Mouse (Mus musculus): ENCODE measurements around the gene Mxi1.
"Not testable (repeated sequence)": the region's sequence is repeated elsewhere in the genome, so short reads cannot be mapped to it uniquely, and the experiment has no call there.

Mxi1 gene

DNA sequence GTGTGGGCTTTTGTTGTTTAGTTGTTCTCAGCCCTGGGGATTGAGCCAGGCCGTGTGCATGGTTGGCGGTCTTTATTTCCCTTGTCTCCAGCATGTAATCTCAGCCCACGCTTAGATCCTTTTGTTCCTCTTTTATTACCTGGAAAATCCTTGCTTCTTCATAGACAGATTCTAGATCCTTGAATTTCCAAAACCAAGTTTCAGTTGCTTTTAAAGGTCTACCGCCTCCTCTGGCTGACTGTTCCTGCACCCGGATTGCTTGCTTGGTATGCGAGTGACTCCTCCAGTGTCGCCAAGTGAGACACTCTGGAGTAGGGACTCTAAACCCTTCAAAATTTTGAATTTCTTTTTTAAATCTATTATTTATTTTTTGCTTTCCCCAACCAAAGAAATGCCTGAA is 56.6 kb downstream of the Mxi1 start:
- no peak for DNase-seq

DNA sequence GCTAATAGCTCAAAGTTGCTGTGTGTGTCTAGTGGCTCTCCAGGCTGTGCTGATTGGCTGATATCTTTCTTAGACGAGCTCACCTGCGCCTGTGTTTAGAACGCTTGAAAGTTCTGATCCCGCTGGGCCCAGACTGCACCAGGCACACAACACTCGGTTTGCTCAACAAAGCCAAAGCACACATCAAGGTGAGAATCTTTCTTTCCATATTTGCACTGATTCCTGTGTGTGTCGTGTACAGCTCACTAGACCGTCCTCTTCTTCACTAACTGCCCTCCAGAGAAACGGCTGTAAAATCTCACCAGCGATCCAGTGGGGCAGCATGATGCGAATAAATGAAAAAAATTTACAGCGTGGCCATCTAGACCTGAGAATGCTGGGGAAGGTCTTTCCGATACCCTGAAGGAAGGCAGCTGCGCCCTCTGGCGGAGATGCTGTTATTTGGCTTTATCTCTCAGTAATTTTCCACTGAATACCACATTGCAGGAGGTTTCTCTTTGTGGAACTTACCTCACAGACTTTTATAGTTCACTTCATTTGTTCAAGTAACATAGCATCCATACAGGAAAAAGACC is 59.2 kb downstream of the Mxi1 start:
- DNase-seq: peak; percentile 73 to 78

DNA sequence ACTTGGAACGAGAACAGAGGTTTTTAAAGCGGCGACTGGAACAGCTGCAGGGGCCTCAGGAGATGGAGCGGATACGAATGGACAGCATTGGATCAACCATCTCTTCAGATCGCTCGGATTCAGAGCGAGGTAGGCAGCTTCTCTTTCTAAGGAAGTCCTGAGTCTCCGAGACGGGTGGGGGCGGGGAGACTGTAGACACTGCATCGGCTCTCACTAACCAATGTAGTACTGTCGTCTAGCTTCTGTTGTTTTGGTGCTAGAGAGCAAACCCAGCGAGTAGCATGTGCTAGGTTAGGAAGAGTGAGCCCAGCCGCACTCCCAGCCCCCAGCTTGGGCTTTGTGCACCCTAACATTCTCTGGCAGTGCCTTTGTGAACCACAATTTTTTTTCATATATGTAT is 59.9 kb downstream of the Mxi1 start:
- no peak for DNase-seq

DNA sequence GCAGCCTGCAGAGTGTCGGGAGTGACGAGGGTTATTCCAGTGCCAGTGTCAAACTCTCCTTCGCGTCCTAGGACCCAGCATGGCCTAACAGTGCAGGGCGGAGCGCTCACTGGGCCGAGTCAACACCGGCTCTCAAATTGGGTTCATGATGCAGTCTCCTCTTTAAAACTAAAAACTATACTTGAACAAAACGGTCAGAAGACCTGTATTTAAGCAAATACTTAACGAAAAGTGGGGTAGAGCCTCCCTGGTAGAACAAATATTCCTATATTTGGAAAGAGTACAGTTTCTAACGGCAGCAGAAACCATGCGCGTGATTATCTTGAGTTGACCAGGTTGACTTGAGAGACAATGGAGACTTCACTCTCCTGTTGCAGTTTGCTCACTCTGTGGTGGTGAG is 61.3 kb downstream of the Mxi1 start, which contains the start of gene Gm10197:
Gene Gm10197, minus strand, starts transcription at position 101 of the 400 bp plus-strand sequence.
- DNase-seq: no peak

DNA sequence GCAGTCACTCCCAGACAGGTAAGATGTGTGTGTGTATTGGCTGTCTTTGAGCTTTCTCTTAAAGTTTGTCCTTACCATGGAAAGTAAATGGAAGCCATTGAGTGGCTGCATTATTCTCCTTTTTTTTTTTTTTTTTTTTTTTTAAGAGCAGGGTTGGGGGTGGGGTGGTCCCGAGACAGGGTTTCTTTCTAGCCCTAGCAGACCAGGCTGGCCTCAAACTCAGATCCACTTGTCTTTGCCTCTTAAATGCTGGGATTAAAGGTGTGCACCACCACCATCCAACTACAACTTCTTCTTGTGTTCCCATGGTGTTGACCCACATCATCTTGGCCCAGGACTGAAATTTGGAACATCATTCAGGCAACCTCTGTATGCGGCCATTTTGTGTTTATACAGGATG is 63.3 kb downstream of the Mxi1 start:
- DNase-seq: no peak

DNA sequence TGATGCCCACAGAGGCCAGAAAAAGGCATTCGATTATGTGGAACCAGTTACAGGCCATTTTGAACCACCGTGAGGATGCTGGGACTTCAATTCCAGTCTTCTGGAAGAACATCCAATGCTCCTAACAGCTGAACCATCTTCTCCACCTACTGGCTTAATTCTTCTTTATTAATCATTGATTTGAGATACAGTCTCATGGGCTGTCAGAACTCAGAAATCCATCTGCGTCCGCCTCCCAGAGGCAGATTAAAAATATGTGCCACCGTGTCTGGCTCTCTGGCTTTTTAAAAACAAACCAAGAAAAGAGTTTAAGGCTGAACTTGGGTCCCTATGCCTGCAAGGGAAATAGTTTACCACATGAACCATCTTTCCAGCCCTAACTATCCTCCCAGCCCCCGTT is 65.0 kb downstream of the Mxi1 start:
- DNase-seq: no peak

DNA sequence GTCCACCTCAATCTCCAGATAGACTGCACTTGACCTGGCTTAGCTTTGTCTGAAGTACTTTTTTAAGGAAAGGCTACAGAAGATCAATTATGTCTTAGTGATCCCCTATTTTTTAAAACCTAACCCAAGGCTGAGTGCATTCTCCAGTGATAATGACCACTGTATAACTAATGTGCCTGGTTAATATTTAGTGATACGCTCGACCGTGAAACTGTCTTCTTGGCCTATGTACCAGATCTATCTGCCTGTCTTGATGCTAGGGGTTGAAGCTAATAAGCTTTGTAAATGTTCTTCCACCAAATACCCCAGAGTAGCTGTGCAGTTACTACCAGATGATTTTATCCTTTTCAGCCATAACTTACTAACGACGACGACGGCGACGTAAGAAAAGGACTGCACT is 65.5 kb downstream of the Mxi1 start:
- no peak for DNase-seq

DNA sequence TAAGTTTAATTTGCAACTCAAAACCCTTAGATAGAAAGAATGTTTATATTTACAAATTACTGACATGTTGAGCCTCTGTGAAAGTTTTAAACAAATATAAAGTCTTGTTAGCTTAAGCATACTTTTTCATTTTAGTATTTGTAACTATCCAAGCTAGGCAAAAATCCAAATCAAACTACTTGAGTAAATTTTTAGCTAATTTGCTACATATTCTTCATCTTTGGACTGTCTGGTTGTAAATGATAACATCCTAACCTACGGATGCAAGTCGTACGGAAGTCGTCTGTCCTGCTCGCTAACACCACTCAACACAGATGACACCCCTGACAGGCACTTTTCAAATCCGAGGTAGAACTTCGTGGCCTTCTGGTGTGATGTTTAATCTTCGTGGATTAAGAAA is 67.3 kb downstream of the Mxi1 start:
- no peak for DNase-seq

DNA sequence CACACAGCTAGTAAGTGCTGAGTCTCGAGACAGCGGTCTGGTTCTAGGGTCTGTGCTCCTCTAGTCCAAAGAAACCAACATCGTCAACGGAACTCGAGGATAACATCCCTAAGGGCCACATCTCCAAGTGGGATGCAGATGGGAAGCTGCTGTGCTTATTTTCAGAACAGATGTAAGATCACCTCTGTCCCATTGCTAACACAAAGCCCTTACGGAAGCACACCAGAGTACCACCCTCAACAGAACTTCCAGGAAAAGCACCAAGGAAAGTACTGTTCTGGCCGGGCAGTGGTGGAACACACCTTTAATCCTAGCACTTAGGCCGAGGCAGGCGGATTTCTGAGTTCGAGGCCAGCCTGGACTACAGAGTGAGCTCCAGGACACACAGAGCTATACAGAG is 68.1 kb downstream of the Mxi1 start:
- no peak for DNase-seq

DNA sequence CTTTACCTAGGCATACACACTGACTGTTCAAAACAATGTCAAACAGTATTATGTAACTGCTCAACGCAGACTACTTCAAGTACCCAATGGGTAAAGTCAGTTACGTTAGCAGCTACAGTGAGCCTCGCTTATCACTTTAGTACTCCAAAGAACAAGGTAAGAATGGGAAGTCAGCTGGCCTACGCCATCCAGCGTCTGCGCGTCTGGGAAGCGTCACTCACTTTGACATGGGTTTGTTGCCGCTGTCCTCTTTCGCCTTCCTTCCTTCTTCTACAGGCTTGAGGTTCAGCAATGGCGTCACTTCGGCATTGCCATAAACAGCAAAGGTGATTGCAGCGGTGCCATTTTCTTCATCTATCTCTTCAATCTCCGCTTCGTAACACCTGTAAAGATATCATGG is 73.0 kb downstream of the Mxi1 start:
- no peak for DNase-seq

DNA sequence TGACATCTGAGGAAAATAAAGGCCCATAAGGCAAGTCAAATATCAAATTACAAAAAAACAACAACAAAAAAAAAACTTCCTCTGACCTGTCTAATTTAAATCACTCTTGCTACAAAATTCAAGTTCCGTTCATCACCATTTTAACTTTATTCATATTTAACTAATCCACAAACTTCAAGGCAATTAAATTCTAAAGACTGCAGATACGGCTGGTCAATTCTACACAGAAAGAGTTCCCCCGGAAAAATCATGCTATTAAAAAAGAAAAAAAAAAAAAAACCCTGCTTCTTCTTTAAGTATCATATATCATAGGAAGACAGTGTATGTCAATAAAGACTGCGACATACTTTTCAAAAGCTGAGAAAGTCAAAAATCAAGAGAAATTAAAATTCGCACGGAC is 79.1 kb downstream of the Mxi1 start:
- no peak for DNase-seq

DNA sequence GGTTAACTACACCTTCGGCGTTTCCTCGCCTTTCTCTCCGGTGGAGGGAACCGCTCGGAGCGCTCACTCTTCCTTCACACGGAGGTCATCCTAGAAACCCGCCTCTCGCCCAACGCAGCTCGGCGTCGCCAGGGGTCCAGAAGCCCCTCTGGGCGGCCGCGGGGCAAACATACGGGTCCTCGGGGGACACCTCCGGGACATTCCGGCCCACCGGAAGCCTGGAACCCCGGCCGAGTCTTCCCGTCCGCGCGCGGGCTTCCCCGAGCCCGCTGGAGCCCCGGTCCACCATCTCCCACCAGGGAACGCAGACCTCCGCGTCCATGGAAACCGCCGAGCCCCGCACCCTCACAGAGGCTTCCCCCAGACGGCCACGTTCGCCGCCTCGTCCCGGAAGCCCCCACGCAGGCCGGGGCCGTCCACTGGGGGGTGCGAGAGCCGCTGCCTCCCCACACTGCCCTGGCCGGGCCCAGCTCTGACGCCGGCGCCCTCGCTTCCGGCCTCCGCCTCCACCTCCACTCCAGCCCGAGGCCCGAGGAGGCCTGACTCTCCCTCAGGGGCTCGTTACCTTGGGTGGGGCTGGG is 79.6 kb downstream of the Mxi1 start:
- peak in 1 of 2 experiments; percentile 72 for DNase-seq

DNA sequence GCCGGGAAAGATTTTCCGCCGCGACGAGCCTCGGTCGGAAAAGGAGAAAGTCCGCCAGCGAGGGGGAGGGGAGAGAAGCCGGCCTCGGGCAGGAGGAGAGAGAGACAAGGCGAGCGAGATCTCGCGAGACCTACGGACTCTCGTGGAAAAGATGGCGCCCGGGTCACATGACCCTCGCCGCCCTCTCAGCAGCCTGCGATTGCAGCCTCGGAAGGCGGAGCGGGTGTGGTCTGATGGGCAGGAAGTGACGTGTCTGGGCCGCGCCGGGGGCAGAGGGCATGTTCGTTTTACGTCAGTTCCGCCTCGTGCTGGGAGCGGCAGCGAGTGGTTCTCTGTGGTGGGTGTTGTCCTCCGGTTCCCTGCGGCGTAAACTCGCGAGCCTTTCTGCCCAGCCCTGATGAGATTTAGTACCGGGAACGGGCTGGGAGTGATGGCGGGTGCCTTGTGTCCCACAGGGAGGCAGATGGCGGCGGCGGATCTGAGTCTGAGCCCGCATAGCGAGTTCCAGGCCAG is 80.2 kb downstream of the Mxi1 start, which contains the start of gene Smndc1:
Gene Smndc1, minus strand, starts transcription at position 84 of the 513 bp plus-strand sequence.
- DNase-seq: peak; percentile 99 to 100

DNA sequence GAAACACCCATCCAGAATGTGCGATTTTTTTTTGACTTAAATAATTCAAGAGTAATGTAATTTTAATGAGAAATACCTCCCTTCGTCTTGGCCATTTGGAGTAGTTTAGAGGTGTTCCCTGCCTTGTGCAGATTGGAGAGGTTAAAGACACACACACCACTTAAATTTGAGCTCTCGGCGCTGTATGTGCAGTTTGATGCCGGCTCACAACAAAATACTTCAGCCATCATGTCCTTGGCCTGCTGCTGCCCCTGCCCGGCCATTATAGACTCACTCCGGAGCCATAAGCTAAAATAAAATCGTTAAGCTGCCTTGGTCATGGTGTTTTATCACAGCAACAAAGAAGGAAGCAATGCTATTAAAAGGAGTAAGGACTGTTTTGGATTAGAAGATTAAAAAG is 81.1 kb downstream of the Mxi1 start:
- DNase-seq: no peak

DNA sequence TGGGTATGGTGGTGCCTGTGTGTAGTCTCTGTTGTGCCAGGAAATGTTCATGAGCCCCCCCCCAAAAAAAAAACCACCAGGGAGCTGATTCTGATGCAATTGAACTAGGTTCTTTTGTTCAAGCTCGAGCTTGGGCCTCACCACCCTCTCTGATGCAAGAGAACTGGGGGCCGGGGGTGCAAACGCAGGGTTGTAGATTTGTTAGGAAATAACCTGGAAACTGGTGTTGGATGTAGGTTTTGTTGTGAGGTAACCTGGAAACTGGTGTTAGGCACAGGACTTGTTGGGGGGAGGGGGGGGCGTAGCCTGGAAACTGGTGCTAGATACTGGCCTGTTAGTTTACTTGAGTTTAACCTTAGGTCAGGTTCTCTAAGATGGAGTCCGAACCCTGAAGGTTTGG is 81.5 kb downstream of the Mxi1 start:
- no peak for DNase-seq

DNA sequence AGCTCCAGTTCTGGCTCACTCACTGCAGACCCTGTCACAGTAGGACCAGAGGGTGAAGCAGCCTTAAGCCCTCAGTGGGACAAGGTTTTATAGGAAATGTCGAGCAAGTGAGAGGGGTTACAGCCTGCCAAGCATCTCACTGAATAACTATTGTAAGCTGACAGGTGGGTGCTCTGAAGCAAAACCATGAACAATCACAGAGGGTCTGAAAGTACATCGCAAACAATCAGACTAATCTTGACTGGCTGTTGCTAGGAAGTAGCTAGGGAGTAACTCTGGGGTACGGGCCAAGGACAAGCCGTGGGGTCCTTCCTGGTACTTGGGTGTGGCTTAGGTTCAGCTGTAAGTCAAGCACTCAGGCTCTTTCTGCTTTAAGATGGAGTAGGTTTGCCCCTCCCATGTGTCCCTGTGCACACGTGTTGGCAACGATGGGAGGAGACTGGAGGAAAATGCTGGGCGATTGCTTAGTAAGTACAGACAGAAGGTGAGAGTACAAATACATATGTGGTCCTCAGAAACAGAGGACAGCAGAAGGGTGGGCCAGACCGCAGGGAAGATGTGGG is 82.5 kb downstream of the Mxi1 start:
- peak; percentile 23 to 57 for DNase-seq

DNA sequence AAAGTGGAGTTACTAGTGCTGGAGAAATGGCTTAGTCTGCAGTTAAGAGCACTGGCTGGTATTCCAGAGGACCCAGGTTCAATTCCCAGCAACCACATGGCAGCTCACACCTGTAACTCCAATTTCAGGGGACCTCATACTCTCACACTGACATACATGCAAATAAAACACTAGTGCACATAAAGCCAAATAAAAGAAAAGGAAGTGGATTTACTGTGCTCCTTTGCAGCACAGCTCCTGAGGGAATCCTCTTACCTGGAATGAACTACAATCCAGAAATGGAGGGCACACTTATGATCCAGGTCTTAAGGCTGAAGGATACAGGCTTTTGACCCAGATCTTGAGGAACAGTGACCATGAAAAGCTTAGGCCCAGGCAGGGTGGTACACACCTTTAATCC is 83.3 kb downstream of the Mxi1 start:
- no peak for DNase-seq

DNA sequence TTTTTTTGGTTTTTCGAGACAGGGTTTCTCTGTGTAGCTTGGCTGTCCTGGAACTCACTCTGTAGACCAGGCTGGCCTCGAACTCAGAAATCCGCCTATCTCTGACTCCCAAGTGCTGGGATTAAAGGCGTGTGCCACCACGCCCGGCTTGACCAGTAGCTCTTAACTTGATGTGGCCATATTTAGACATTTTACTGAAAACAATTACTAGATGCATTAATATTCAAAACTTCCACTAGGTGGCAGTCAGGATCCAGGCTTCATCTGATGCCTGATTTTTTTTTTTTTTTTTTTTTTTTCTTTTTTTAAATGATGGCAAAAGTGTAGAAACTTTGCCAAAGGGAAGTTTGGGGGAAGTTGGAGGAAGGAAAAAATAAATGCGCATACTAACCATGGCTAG is 84.2 kb downstream of the Mxi1 start:
- DNase-seq: peak in 1 of 2 experiments; percentile 43

DNA sequence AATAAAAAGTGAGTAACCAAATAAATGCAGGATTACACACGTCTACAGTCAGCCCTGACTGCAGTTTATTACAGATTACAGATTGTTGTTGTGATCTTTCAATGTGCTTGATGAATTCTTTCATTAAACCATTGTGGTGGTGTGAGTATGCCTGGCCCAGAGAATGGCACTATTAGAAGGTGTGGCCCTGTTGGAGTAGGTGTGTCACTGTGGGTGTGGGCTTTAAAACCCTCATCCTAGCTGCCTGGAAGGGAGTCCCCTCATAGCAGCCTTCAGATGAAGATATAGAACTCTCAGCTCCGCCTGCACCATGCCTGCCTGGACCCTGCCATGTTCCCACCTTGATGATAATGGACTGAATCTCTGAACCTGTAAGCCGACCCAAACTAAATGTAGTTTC is 84.6 kb downstream of the Mxi1 start:
- DNase-seq: not testable (repeated sequence)

DNA sequence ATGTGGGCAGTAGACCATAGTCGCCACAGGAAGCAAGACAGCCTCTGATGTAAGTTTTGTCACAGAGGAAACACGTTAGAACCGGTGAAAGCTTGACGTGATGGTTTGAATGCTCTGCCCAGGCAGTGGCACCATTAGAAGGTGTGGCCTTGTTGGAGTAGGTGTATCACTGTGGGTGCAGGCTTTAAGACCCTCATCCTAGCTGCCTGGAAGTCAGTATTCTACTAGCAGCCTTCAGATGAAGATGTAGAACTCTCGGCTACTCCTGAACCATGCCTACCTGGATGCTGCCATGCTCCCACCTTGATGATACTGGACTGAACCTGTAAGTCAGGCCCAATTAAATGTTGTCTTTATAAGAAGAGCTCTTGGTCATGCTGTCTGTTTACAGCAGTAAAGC is 85.5 kb downstream of the Mxi1 start:
- DNase-seq: not testable (repeated sequence)

DNA sequence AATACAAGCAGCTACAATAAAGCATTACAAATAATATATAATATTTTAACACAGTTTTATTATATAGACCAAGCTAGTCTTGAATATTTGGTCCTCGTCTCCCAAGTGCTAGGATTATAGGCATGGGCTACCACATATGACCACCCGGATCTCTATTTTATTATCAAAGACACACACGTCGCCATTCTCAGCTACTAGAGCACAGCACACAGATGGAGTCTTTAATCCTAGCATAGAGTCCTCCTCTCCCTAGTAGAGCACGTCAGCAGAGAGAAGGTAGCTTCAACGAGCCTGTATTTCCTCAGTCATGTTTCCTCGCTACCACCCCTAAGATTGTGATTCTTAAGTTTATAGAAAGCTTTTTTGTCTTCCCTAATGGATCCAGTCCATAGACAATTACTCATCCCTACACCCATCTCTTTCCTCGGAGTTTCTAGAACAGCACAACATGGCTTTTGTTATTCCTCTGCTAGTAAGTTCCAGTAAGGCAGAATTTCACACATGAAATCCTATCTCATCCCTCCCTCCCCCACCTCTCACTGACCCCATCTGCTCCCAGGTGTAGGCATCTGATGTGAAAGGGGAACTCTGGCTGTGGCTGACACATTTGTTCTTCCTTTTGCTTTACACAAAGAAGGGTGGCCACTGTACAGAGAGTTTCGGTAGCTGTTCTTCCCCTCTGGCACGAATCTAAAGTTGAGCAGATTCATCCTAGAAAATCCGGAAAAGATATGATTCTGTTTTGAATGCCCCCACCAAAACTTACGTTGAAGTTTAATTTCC is 87.3 kb downstream of the Mxi1 start:
- DNase-seq: no peak

DNA sequence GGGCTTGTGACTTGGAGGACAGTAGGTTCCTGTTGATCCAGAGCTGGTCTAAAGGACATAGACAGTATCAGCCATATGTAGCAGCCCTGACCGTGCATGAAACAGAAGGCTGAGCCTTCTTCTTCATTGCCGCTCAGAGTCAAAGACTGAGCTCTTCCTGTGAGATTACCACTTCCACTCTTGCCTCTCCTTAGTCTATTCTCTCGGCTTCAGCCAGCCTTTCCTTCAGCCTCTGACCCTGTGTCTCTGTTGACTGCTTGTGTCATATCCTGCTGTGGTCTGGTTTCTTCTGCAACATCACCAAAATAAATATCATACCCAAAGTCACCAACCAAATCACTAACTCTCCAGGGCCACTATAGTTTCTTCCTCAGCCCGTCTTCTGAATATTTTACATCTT is 88.9 kb downstream of the Mxi1 start:
- no peak for DNase-seq

DNA sequence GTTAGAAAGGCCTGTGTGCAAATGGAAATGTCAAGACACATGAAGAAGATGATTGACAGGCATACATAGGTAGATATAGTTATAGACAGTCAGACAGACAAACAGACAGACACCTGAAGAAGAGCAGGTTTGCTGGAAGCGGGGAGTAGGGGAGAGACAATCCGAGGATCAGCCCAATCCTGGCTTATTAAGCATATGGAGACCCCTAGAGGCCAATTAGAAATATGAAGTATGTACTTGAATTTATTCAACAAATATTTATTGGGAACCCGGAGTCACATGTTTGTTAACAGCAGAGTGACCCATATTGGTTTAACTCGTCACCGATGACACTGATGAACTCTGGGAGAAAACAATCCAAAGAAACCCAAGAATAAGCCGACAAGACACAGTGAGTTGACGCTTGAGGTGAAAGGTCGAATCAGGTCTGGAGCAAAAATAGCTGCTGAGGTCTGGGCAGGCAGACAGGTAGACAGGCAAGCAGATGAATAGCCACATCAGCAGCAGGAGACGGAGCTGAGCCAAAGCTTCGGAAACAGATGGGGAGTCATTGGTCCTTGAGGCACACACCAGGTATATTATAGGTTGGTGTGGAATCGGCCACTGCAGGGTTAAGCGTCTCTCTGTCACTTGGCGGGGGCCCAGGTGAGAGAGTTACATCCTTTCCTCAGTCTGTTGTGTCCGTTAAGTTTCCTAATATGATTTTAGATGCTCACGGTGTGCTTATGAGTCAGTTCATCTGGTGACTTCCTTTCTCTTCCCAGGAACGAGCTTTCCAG is 90.2 kb downstream of the Mxi1 start:
- no peak for DNase-seq

Data from lung, adult 18-20 months (tissue).